Mouse (Mus musculus) lung, postnatal 0 days (tissue): ENCODE measurements around the gene Catsper1.

Experiments
- CTCF ChIP-seq: IDR thresholded peaks from 2 replicates; pipeline ENCODE4 v1.5.1; 2016; ENCODE audit warnings: antibody characterized with exemption, mild to moderate bottlenecking
- EP300 ChIP-seq: IDR thresholded peaks from 2 replicates; pipeline ENCODE4 v1.6.1; 2016; ENCODE audit warnings: antibody characterized with exemption, mild to moderate bottlenecking, control low read depth

DNA sequence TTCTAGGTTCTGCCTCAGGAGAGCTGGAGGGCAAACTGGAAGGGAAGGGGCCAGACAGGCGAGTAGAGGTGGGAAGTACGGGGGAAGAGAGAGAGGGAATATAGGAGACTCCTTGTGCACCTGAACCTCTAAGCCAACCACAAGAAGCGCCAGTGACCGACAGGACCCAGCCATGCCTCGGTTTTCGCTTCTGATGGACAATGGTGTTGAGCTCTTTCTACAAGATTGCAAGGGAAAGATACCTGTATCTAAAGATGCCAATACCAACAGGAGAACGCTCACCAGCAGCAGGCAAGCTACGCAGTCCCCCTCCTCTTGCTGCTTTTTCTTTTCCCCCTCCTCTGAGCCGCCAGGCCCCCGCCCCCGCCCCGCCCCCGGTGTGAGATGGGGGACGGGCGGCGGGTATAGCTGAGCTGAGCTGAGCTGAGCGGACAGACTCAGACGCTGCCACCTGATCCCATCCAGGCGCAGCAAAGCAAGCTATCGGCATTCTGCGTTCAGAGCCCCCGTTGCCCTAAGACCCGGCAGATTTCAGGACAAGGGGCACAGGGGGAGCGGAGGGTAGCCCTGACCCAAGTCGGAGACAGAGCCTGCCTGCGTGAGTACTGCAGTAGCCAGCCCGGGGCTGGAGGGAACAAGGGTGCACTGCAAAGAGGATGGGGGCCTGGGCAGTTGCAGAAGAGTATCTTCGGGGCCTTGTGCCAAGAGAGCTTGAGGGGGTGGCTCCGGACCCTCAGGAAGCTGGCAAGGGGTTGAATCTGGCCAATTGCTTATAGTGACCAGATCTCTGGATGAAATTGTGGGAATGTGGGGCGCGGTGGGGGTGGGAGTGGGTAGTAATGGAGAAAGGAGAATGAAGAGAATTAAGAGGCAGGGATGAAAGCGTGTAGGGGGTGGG is 37.4 kb upstream of the Catsper1 start, which contains the start of gene Gal3st3:
- TF ChIP-seq CTCF (no peak), EP300 (no peak)
